Mouse (Mus musculus) midbrain, embryonic 13.5 days (tissue): ENCODE measurements at regions not wholly inside any gene's neighbourhood (a gene's known extent, or its start where the extent isn't known, plus 50 kb on each side); places are given as distances from the start of the nearest gene placed in this dataset.
"Not testable (repeated sequence)": the region's sequence is repeated elsewhere in the genome, so short reads cannot be mapped to it uniquely, and the experiment has no call there.

Experiments used
- ATAC-seq: fragments of 200-750 bp; cut with Nextera tagmentation; 2 replicates; pipeline ENCODE4 v1.8.0; 2017; ENCODE audit warnings: mild to moderate bottlenecking, moderate TSS enrichment, moderate library complexity
- H3K27ac ChIP-seq: fragments of 300-500 bp; sonication (generic); 2 replicates; pipeline ENCODE4 v1.5.1; 2015; ENCODE audit warnings: inconsistent platforms, mild to moderate bottlenecking, moderate library complexity
- H3K27me3 ChIP-seq: fragments of 300-500 bp; sonication (generic); 2 replicates; pipeline ENCODE4 v1.6.1; 2015; ENCODE audit warnings: mild to moderate bottlenecking, inconsistent platforms
- H3K36me3 ChIP-seq: fragments of 300-500 bp; sonication (generic); 2 replicates; pipeline ENCODE4 v1.6.1; 2015; ENCODE audit warnings: mild to moderate bottlenecking, inconsistent platforms
- H3K4me1 ChIP-seq: fragments of 300-500 bp; sonication (generic); replicated peaks from 2 replicates; pipeline ENCODE4 v1.6.1; 2015; ENCODE audit warnings: inconsistent platforms
- H3K4me2 ChIP-seq: fragments of 300-500 bp; sonication (generic); replicated peaks from 2 replicates; pipeline ENCODE4 v1.6.1; 2015; ENCODE audit warnings: moderate library complexity, mild to moderate bottlenecking, inconsistent platforms
- H3K4me3 ChIP-seq: fragments of 300-500 bp; sonication (generic); replicated peaks from 2 replicates; pipeline ENCODE4 v1.5.1; 2015; ENCODE audit warnings: mild to moderate bottlenecking, inconsistent platforms
- H3K9ac ChIP-seq: fragments of 300-500 bp; sonication (generic); replicated peaks from 2 replicates; pipeline ENCODE4 v1.6.1; 2015; ENCODE audit warnings: mild to moderate bottlenecking, inconsistent platforms
- H3K9me3 ChIP-seq: fragments of 300-500 bp; sonication (generic); 2 replicates; pipeline ENCODE4 v1.6.1; 2016; ENCODE audit warnings: mild to moderate bottlenecking, inconsistent platforms
- WGBS: fragments of 180-500 bp; shearing (Covaris S2); methylation state at CpG from one replicate; pipeline ENCODE4 v1.1.7; 2015; 5-methylcytosine and 5-hydroxymethylcytosine counted together

DNA sequence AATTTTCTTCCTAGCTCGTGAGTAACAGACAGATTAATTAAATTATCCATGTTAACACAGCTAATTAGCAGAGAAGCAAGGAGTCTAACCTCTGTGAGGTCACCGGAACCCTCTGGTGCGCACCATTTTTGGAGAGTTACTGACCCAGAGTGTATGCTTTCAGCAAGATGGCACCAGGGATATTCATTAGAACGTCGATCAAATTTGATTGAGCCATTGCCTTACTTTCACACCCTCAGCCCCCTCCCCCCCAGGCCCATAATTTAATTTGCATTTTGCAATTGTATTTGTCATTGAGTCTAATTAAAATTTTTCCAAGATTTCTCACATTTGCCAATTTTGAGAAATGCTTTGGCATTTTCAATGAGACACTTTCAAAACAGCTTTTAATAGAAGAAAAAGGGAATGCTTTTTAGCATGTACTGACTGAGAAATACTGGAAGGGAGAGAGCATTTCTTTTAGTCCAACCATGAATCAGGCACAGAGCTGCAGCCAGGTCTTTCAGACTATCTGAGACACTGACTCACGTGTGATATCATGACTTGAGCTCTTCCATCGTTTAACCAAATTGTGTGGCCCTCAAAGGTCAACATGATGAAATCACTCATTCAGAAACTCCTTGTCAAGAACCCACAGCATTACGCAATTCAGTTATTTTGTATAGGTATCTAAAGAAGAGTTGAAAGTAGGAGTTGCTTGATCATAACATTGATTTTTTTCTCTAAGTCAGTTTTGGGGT lies 198.6 kb downstream of the Fam198b start:
- 80% methylated on average over 8 of the region's 8 CpGs for WGBS
- Histone ChIP-seq H3K36me3 (no peaks in the 10 kb centered on the region), H3K27ac (no peak overlapping the region), H3K4me2 (no peak overlapping the region), H3K9me3 (no peaks in the 10 kb centered on the region), H3K4me3 (no peak overlapping the region), H3K9ac (no peak overlapping the region), H3K4me1 (no peaks in the 10 kb centered on the region; the same call in 1 of the 2 replicates), H3K27me3 (no peaks in the 10 kb centered on the region)
- ATAC-seq: no peak

DNA sequence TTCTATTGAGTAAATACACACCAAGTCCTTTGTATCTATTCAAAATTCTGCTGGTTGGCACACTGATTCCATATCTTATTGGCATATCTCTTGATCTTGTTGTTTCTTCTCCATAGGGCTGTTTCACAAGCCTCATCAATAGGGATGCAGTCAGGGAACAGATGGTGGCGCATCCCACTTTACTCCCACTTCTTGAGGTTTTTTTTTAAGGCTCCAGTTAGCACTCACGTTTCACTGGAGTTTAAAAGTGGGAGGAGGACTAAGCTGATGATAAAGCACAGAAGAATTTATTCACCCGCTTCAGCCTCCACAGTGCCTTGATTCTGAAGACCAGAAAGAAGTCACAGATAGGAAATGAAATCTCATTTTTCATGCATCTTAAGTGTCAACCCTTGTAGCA lies 199.8 kb downstream of the Fam198b start:
- H3K9ac ChIP-seq: no peak overlapping the region
- H3K4me1 ChIP-seq: no peaks in the 10 kb centered on the region; the same call in 1 of the 2 replicates
- H3K27ac ChIP-seq: no peak overlapping the region
- no peak overlapping the region for H3K4me2 ChIP-seq
- no peaks in the 10 kb centered on the region for H3K9me3 ChIP-seq
- H3K36me3 ChIP-seq: no peaks in the 10 kb centered on the region
- WGBS: 70% methylated on average over 3 of the region's 3 CpGs
- no peak overlapping the region for H3K4me3 ChIP-seq
- H3K27me3 ChIP-seq: no peaks in the 10 kb centered on the region
- ATAC-seq: no peak

DNA sequence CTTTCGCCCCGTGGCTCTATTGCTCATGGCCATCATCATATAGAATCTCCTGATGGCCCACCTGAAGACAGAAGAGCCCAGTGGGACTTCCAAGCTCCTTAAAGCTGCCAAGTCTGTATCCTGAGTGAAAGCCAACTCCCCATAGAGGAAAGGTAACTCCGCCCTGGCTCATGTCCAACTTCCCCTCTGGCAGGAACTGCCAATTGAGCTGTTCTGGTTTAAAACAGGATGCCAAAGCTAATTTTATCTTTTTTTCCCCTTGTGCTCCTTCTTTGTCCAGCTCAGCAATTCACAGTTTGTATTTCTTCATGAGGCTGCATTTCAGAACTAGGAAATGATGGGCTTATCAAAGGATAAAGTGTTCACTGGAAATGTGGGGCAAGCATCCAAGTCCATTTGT lies 215.3 kb downstream of the Fam198b start:
- H3K9me3 ChIP-seq: no peaks in the 10 kb centered on the region
- H3K9ac ChIP-seq: no peak overlapping the region
- H3K4me1 ChIP-seq: no peaks in the 10 kb centered on the region
- H3K36me3 ChIP-seq: no peaks in the 10 kb centered on the region
- H3K27me3 ChIP-seq: no peaks in the 10 kb centered on the region
- ATAC-seq: no peak
- H3K27ac ChIP-seq: no peak overlapping the region
- no peak overlapping the region for H3K4me2 ChIP-seq
- 93% methylated on average over 3 of the region's 3 CpGs for WGBS
- H3K4me3 ChIP-seq: no peak overlapping the region

DNA sequence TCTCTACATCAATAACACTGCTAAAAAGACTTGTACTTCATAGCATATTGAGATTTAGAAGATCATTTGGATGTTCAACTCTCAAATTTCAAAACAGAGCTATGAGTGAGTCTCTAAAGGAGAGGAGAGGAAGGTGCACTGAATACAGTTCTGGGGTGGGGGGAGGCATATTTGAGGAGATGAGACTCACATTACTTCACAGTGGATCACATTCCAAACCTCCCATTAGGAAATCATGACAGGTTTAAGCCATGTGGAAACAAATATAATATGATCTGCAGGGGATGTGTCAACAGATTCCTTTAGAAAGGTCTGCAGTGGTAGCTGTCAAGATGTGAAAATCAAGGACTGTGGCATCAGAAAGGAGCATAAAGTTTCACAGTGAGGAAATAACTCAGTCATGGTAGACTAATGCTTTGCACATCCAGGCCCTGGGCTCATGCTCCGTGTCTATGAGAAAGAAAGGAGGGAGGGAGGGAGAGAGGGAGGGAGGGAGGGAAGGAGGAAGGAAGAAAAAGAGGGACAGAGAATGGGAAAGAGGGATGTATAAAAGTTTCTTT lies 235.9 kb downstream of the Fam198b start:
- ATAC-seq: no peak
- 57% methylated on average over 1 of the region's 1 CpGs for WGBS

GRCm38 (mm10) chr3:80123666-80124065 lies 239.3 kb downstream of the Fam198b start:
- no peak overlapping the region for H3K4me3 ChIP-seq
- WGBS: 86% methylated on average over 6 of the region's 6 CpGs
- H3K9ac ChIP-seq: no peak overlapping the region
- no peak overlapping the region for H3K27ac ChIP-seq
- H3K27me3 ChIP-seq: no peaks in the 10 kb centered on the region
- no peak overlapping the region for H3K4me2 ChIP-seq
- H3K4me1 ChIP-seq: no peaks in the 10 kb centered on the region
- no peaks in the 10 kb centered on the region for H3K9me3 ChIP-seq
- H3K36me3 ChIP-seq: no peaks in the 10 kb centered on the region
- no peak for ATAC-seq

More for the DNA sequence above, 235.9 kb downstream of the Fam198b start:
- Histone ChIP-seq H3K27ac (no peak overlapping the region), H3K4me3 (no peak overlapping the region), H3K4me1 (no peaks in the 10 kb centered on the region), H3K9me3 (no peaks in the 10 kb centered on the region), H3K36me3 (no peaks in the 10 kb centered on the region), H3K4me2 (no peak overlapping the region), H3K27me3 (no peaks in the 10 kb centered on the region), H3K9ac (no peak overlapping the region)

DNA sequence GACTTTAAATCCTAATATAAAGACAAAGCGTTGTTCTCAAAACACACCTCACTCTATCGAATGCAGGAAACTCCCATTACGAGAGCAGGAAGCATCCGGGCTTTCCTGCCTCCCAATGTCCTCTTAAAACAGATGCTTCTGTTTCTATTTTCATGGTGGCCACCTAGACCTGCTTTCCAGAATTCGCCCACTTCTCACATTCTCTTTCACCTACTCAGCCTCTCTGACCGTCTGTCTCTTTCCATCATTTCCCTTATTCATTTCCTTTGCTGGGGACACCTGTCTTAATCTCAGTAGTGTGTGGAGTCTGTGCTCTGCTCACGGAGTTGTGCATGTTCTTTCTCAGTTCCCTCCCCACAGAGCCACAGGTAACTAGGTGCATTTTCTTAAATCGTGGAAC lies 240.3 kb downstream of the Fam198b start:
- 88% methylated on average over 8 of the region's 8 CpGs for WGBS
- no peak for ATAC-seq
- no peaks in the 10 kb centered on the region for H3K27me3 ChIP-seq

DNA sequence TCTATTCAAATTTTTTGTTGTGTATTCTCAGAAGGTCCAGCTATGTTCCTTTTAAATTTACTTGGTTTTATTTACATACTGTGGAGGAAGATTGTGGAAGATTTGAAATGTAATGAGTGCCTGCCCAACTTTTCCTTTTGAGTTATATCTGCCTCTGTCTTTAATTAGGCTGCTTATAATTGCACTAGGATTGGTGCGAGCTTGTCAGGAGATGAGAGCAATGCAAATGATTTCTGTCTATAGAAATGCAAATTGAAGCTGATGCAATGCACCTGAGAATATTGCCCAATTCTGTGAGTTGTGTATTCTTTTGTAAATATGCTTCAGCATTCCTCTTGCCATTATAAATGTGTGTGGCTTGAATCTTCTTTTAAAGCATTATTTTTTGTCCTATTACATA lies 257.4 kb downstream of the Fam198b start:
- 33% methylated on average over 1 of the region's 1 CpGs for WGBS
- Histone ChIP-seq H3K36me3 (no peaks in the 10 kb centered on the region), H3K27ac (no peak overlapping the region), H3K4me1 (no peaks in the 10 kb centered on the region), H3K9ac (no peak overlapping the region), H3K4me2 (no peak overlapping the region), H3K4me3 (no peak overlapping the region), H3K9me3 (no peaks in the 10 kb centered on the region), H3K27me3 (no peaks in the 10 kb centered on the region)
- ATAC-seq: no peak

More for the DNA sequence above, 240.3 kb downstream of the Fam198b start:
- Histone ChIP-seq H3K4me1 (no peaks in the 10 kb centered on the region), H3K4me3 (no peak overlapping the region), H3K4me2 (no peak overlapping the region), H3K9ac (no peak overlapping the region), H3K36me3 (no peaks in the 10 kb centered on the region), H3K9me3 (no peaks in the 10 kb centered on the region), H3K27ac (no peak overlapping the region)

- WGBS: 84% methylated on average over 2 of the region's 2 CpGs
Observed at GRCm38 (mm10) chr3:80160473-80160872, 276.1 kb downstream of the Fam198b start.

GRCm38 (mm10) chr3:80181749-80182148 lies 297.4 kb downstream of the Fam198b start:
- H3K4me2 ChIP-seq: no peak overlapping the region
- H3K9ac ChIP-seq: no peak overlapping the region
- 0 out of 2 replicates have a peak overlapping the region, but pooled peaks have one; percentile 8 for H3K27ac ChIP-seq
- H3K36me3 ChIP-seq: no peaks in the 10 kb centered on the region
- 0 out of 2 replicates have a peak, but pooled peaks have one; percentile 69 for ATAC-seq
- H3K4me3 ChIP-seq: no peak overlapping the region
- H3K4me1 ChIP-seq: peaks cover 7% of the 10 kb centered on the region; the same call in 1 of the 2 replicates
- 45% methylated on average over 2 of the region's 2 CpGs for WGBS
- no peaks in the 10 kb centered on the region for H3K9me3 ChIP-seq
- no peaks in the 10 kb centered on the region for H3K27me3 ChIP-seq

More at GRCm38 (mm10) chr3:80160473-80160872, 276.1 kb downstream of the Fam198b start:
- no peaks in the 10 kb centered on the region for H3K36me3 ChIP-seq
- no peak for ATAC-seq
- H3K4me1 ChIP-seq: no peaks in the 10 kb centered on the region
- H3K4me2 ChIP-seq: no peak overlapping the region
- H3K9me3 ChIP-seq: no peaks in the 10 kb centered on the region
- H3K9ac ChIP-seq: no peak overlapping the region
- no peak overlapping the region for H3K27ac ChIP-seq
- H3K4me3 ChIP-seq: no peak overlapping the region
- no peaks in the 10 kb centered on the region for H3K27me3 ChIP-seq

DNA sequence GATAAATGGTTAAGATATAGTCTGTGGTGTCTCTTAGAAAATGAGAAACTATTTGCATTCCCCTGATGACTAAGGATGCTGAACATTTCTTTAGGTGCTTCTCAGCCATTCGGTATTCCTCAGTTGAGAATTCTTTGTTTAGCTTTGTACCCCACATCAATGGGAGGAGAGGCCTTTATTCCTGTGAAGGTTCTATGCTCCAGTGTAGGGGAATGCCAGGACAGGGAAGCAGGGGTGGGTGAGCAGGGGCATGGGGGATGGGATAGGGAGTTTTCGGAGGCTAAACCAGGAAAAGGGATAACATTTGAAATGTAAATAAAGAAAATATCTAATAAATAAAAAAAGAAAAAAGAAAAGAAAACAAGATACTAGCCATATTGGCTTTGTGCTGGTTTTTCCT lies 297.8 kb downstream of the Fam198b start:
- H3K36me3 ChIP-seq, H3K4me1 ChIP-seq, H3K9me3 ChIP-seq, H3K9ac ChIP-seq, ATAC-seq, H3K4me2 ChIP-seq, H3K4me3 ChIP-seq, H3K27me3 ChIP-seq: not testable (repeated sequence)
- WGBS: 39% methylated on average over 2 of the region's 2 CpGs
- H3K27ac ChIP-seq: 0 out of 2 replicates have a peak overlapping the region, but pooled peaks have one; percentile 8

GRCm38 (mm10) chr3:80187406-80187805 lies 303.1 kb downstream of the Fam198b start:
- Histone ChIP-seq H3K4me1 (no peaks in the 10 kb centered on the region), H3K27ac (no peak overlapping the region), H3K4me2 (no peak overlapping the region), H3K4me3 (no peak overlapping the region), H3K9ac (no peak overlapping the region), H3K36me3 (no peaks in the 10 kb centered on the region), H3K27me3 (no peaks in the 10 kb centered on the region), H3K9me3 (no peaks in the 10 kb centered on the region)
- 88% methylated on average over 5 of the region's 5 CpGs for WGBS
- no peak for ATAC-seq

- no peak for ATAC-seq
- peaks cover 8% of the 10 kb centered on the region for H3K4me1 ChIP-seq
- no peak overlapping the region for H3K4me3 ChIP-seq
- H3K9ac ChIP-seq: no peak overlapping the region
- H3K27ac ChIP-seq: no peak overlapping the region
- H3K27me3 ChIP-seq: no peaks in the 10 kb centered on the region
- WGBS: 95% methylated on average over 2 of the region's 2 CpGs
- H3K4me2 ChIP-seq: no peak overlapping the region
- H3K9me3 ChIP-seq: no peaks in the 10 kb centered on the region
- no peaks in the 10 kb centered on the region for H3K36me3 ChIP-seq
Observed at GRCm38 (mm10) chr3:80200904-80201303, 316.6 kb downstream of the Fam198b start.
